Mouse (Mus musculus): ENCODE results near the gene Snx29.

The Snx29 gene

DNA sequence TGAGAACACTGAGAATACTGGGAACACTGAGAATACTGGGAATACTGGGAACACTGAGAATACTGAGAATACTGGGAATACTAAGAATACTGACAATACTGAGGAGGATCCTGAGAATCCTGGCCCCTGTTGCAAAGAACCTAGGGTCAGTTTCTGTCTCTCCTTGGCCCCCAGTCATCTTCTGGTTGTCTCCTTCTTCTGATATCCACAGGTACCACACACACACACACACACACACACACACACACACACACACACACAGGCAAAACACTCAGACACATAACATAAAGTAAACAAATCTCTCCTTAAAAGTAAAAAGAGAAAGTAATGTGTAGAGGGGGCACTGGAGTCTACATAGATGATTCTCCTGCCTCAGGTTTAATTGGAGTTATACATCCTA, 365.1 kb downstream of the Snx29 start:
- no peak for DNase-seq (ENCODE audit: extremely low spot score)

DNA sequence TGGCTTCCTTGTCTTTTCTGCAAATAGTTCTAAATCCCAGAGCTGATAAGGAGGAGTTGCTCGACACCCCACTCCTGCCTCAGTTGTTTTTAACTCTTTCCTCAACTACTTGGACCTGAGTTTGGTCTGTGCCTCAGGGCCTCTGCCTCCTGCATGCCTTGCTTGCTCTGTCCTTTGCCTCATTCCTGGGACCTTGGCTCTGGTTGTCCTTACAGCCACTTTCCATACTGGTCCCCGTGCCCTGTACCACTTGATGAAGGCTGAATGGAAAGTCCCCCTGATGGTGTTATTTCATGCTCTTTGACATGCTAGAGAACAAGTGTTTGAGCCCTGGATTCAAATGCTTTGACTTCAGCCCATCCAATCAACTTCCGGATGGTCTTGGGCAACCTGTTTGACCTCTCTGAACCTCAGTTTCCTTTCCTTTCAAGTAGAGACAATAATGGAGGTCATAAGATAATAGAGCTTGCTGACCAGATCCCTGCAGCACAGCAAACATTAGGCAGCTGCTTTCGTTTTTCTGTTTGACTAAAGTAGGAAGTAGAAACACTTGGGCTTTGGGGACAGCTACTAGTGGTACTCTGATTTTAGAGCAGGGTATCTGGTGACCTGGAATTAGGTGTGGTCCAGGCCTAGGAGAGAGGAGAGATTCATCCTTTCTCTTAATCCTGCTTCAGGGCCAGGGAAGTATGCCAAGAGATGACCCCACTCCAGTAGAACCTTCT, 365.7 kb downstream of the Snx29 start:
- no peak for DNase-seq (ENCODE audit: extremely low spot score)

DNA sequence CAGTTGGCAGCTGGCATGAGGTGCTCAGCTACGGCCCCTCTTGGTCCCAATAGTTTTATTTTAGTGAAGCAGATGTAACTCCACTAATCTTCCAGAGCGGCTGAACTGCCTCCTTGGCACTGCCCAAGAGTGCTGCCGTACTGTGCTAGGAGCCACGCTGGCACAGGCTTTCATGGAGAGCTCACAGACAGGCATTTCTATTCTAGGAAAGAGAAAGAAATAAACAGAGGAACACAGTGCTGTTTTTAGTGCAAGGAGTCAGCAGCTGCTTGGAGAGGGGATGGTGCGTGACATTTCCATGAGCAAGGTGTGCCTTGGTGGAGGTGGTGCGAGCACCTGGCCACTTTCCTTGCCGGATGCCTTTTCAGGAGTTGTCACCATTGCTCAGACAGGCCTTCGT, 367.4 kb downstream of the Snx29 start:
- DNase-seq (ENCODE audit: extremely low spot score), result no peak

DNA sequence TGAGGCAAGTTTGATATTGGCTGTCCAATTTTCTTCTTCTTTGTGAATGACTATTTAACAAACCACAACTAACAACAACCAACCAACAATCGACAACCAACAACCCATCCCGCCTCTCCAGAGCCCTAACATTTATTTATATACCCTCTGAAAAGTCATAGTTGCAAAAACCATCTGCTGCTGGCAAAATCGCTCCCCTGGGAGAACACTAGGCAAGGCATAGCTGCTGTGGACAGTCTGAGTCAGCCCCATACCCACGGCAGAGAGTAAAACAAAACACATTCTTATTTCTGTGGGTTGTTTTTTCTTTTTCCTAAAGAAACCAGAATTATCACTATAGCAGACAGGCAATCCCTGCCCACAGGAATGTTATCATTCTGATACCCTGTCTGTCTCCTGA, 368.0 kb downstream of the Snx29 start:
- DNase-seq (ENCODE audit: extremely low spot score), result no peak

DNA sequence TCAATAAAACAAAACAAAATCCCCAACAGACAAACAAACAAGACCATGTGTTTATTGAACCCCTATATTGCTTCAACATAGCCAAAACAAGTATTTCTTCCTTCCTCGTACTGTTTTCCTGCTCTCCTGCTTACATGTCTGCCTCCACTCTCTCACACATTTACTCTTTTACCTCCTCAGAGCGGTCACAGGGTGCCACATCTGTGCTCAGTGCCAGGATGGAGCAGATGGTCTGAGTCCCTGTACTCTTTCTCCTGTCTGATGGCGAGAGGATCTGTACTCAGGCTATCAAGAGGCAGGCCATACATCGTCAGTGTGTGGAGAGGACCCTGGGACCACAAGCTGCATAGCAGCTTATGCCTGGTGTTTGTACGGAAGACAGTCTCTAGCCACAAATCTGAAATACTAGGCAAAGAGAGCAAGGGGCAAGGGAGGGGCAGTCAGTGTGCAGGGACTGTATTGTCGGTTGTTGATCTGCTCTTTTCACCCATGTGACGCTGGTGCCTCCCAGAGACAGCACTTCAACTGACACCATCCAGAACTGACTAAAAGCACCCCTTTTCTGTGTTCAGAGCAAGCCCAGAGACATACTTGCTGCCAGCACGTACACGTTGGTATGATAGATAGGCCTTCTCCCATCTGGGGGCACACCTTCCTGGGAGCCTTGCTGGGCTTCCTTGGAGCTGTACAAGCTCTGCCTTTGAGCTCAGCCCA, 368.9 kb downstream of the Snx29 start:
- DNase-seq (ENCODE audit: extremely low spot score), result no peak

DNA sequence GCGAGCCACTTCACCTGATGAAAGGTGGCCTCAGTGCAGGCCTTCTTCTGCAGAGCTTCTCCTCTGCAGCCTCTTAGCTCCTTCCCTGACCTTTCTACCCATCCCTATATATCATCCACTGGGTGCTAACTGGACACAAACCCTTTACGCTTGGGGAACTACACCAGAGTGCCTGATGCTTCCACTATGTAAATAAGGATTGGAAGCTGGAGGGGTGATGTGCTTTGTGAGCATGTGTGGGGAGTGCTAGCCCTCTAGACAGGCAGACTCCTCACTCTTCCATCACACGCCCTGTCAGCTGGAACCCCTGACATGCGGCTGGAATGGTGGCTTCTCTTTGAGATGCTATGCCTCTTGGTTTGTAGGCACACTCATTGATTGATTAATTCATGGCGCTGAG, 370.0 kb downstream of the Snx29 start:
- DNase-seq (ENCODE audit: extremely low spot score), result no peak

DNA sequence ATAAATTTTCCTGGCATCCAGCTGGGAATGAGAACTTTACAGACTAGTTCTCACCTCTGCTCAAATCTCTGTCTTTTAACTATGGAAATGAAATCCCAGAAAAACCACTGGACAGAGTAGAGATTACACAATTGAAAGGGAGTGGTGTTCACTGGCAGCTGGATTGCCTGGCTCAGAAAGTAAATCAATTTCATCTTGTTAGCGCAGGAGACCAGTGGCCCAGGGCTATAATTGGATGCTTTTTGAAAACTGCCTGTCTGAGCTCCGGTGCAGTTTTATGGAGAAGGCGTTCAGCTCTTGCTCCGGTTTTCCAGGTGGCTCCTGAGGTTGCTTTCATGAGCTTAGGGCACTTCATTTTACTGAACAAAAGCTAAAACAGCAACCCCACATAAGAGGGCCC, 371.7 kb downstream of the Snx29 start:
- no peak for DNase-seq (ENCODE audit: extremely low spot score)

DNA sequence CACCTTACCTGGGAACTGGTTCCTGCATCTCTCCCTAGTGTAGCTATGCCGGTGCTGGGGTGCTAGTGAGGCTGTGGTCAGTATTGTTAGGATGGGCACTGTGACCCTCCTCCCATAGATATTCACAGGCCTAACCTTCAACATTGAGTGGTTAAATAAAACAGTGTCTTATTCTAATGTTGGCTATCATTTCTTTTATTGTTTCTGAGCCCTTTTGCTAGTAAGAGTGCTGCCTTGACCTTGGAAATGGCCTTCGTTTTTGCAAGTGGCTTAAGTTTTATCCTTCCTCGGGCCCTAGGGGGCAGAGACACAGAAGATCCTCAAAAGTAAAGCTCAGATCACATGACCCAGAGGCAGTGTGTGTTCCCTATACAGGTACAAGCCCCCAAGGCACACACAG, 374.1 kb downstream of the Snx29 start:
- no peak for DNase-seq (ENCODE audit: extremely low spot score)

DNA sequence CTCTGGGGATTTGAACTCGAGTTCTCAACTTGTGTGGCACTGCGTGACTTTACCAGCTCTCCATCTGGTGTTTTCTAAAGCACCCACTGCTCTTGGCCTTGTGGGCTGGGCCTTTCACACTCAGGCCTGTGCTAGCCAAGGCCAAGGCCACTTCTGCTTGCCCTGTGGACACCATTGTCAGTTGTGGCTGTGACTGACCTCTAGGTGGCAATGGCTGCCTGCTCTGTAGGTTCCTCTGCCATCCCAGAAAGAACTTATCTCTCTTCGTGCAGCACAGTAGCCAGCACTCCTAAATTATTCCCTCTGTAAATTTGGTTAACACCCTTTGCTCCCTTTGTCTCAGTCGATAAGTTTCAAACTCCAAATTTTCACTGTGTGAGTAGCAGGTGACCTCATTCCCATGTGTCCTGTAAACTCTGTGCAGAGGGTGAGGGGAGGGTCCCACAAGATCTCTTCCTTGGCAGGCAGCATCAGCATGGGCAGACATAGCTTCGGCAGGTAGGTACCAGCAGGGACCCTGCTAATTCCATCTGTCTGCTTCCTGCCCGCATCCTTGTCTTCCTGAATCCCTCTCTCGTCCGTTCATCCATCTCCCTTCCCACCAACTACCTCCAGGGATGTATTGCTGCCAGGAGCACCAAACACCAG, 375.1 kb downstream of the Snx29 start:
- DNase-seq (ENCODE audit: extremely low spot score), result peak; percentile 15

DNA sequence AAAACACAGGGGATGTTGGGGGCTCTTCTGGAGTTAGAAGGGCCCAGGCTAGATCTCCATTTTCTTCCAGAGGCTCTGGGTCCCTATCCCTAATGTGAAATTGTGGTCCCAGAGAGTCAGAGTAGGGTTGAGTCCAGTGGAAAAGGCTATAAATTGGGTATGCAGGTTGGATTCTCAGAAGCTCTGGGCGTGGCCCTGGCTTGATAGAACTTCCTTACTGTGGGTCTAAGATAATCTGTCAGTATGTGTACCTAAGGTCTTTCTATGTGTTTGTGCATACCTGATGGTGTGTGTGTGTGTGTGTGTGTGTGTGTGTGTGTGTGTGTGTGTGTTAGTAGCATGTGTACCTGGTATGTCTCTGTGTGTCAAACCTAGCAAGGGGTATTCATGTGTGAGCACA, 378.9 kb downstream of the Snx29 start:
- DNase-seq (ENCODE audit: extremely low spot score), result no peak

DNA sequence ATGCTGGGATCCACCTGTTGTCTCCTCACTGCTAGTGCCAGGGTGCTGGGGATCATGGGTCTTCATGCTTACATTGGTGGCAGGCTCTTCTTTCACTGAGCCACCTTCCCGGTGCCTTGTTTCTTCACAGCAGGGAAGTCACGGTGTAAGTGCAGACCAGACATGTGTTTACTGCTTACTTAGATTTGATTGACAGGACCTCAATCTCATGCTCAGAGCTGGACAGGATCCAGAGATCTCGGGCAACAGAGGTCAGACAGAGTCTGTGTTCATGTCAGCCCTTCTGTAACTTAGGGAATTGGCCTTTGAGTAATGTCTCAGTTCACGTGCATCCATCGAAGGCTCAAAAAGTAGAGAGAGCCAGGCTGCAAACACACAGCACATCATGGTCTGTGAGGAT, 381.4 kb downstream of the Snx29 start:
- no peak for DNase-seq (ENCODE audit: extremely low spot score)

DNA sequence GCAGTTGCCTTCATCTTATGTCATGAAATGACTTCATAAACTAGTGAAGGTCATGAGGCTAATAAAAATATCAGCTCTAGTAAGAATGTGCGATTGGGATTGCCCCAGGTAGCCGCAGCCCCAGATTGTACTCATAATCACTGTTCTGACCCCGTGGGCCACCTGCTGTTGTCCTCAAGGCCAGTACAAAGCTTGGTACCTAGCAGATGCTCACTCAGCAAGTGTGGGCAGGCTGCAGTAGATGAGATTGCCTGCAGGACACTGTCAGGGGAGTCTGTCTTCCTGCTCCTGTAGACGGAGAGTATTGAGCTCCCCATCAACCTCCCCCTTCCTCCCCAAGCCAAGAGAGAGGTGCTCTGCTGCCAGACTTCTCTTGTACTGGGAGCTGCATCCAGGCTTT, 382.7 kb downstream of the Snx29 start:
- no peak for DNase-seq (ENCODE audit: extremely low spot score)

DNA sequence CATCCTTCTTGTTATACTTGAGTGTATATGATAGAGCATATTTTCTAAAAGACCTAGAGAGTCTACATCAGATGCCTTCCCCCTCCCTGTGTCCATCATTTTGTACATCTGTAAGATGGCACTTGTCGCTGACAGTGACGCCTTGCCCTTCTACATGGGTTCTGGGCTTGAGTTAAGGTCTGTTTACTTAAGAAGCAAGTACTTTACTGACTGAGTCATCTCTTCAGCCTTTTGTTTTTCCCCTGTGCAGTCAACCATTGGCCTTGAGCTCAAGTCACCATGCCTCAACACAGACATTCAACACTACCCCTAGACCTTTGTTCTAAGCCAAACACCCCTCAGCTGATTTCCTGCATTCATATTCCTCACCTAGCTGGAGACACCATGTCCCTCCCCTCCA, 385.4 kb downstream of the Snx29 start:
- no peak for DNase-seq (ENCODE audit: extremely low spot score)

DNA sequence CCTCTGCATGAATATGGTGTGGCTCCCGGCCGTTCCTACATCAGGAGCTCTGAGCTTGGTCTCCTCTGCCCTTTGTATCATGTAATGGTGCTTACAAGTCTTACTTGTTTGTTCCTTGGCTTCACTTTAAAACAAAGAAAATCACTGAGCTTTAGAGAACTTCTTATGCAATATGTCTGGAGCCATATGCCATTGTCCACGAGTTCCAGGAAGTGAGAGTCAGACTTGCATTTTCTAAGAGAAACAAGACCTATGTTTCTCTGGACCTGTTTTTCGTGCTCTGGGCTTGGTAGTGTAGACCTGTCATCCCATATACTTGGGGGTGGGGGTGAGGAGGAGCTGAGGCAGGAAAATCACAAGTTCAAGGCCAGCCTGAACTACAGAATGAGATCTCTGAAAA, 386.7 kb downstream of the Snx29 start:
- no peak for DNase-seq (ENCODE audit: extremely low spot score)

DNA sequence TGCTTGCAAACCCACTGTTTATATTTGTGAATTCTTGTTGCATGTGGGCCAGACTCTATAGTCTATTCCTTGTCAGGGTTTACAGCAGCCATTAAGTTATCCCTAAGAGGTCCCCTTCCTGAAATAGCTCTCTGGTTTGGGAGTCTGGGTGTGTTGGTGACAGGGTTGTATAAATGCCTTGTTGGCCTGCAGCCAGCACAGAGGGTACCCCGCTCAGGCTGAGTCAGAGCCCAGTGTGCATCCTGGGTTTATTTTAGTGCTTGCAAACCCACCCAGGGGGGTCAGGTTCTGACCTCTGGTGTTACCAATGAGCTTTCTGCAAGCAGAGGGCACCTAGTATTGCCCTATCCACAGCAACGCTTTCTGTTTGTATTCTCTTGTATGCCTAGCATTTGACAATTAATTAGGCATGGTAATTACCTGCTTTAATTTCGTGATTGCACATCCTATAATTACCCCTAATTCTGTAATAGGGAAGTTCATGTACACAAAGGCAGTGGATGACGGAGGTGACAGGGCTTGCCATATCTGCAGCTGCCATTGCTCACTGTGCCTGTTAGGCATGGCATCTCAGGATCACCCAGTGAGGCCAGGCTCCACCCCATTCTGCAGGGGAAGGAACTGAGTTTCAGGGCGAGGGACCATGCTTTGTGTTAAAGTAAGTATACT, 387.4 kb downstream of the Snx29 start:
- DNase-seq (ENCODE audit: extremely low spot score), result no peak

DNA sequence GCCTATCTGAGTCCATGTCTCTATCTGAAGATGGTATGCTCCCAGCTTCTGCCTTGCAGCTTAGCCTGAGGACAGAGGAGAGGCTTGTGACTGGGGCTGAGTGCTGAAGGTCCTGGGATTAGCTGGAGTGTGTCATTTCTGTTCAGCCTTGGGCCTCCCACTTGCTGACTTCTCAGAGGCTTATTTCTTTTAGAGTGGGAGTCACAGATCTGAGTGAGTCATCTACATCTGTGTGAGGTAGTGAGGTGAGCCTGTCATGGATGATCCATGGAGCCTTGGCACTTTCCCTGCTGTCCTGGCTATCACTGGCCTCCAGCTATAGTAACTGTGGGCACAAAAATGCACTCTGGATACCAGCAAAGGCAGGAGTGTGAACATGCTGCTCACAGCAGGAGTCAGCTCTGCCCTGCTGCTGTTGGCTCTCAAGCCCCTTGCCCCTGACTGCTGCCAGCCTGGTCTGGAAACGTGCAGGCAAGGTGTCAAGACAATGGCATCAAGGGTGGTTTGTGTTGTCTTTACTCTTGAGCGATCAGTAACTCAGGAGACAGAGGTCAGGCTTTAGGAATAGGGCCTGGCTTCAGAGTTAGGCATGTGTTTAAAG, 390.7 kb downstream of the Snx29 start:
- no peak for DNase-seq (ENCODE audit: extremely low spot score)

DNA sequence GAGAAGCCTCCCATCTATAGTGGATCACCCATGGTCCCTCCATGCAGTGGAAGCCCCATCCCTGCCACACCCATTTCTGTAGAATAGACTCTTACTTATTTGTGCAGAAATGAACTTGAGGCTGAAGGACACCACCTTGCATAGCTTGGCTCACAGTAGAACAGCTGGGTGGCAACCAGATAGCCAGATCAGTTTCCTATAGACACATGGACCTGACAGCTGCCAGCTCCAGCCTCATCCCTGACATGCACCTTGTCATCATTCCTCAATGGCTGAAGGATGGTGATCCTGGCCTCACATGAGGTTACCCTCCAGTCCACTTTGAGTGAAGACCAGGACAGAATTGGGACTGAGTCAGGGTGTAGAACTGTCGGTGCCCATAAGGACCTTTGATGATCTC, 394.2 kb downstream of the Snx29 start:
- no peak for DNase-seq (ENCODE audit: extremely low spot score)

DNA sequence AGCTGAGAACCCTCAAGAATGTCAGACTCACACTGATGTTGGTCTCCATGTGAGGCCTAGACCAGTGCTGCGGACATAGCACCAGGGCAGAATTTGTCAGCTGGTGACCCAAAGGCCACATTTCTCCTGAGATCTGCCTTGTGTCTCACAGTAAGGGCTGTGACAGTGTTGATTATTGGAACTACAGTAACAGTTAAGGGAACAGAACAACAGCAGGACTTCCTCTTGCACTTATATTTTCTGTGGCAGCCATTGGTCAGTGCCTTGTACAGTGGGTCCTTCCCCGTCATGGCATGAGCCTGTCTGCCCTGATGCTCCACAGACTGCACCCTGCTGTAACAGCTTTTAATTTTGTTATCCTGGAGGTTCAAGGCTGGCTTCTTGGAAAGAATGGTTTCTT, 403.2 kb downstream of the Snx29 start:
- DNase-seq (ENCODE audit: extremely low spot score), result no peak

DNA sequence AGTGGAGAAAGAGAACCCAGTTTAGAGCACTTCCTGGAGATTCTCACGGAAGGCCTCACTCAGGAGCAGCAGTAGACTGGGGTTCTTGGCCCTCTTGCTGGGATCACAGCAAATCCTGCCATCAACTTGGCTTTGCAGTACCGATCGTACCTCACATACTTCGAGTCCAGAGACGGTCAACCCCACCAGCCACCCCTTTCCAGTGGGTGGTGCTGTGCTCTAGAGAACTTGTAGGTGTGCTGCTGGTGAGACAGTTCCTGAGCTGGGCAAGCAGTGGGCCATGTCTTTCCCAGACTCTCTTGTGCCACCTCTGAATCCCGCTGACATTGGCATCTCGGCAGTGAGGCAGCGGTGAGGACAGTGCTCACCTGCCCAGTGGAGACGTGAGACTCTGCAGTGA, 404.6 kb downstream of the Snx29 start:
- no peak for DNase-seq (ENCODE audit: extremely low spot score)

DNA sequence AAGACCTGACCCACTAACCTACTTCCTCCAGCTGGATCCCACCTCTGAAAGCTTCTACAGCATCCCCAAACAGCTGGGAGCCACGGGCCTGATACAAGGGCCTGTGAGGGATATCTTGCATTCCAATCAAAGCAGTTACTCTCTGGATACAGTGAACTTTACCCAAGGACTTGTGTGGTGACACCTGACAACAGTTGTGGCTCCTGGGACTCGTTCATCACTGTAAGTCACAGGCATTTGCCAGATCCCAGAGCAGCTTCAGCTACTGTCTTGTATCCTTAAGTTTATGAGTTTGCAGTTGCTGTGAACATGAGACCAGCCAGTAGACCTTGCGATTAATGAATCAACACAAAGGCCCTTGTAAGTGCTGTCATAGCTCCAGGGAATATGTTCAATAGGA, 405.4 kb downstream of the Snx29 start:
- no peak for DNase-seq (ENCODE audit: extremely low spot score)

DNA sequence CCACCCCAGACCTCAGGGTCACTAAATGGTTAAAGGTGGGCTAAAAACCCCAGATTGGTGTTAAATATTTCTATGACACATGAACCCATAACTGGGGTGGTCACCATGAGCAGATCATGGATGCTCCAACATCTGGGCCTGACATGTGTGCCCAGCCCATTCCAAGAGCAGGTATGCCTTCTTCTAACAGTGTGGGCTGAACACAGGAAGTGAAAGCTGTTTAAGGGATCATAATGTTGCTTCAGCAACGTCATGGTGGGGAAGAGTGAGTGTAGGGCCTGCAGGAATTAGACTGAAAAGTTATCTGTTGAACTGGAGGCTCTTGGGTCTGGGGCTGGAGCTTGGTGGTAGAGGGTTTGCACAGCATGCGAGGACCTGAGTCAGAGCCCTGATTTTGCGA, 405.9 kb downstream of the Snx29 start:
- no peak for DNase-seq (ENCODE audit: extremely low spot score)

DNA sequence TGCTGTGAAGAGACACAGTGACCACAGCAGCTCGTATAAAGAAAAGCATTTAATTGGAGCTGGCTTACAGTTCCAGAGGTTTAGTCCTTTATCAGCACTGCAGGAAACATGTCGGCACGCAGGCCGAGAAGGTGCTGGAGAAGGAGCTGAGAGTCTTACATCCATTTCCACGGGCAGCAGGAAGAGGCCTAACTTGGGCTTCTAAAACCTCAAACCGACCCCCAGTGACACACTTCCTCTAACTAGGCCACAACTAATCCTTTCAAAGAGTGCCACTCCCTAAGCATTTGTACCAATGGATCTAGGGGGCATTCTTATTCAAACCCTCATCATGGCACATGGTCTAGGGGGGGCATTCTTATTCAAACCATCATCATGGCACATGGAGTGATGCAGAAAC, 406.4 kb downstream of the Snx29 start:
- DNase-seq (ENCODE audit: extremely low spot score), result no peak

Measured in embryo, embryonic 9.5 days (tissue).